Mouse (Mus musculus): ENCODE results near the gene 1700017D01Rik. TPM values are rescaled to one million over a fixed set of nuclear protein-coding genes. Genes with fewer than 3 reads are reported as not detected.
"Not testable (repeated sequence)": the region's sequence is repeated elsewhere in the genome, so short reads cannot be mapped to it uniquely, and the experiment has no call there.

1700017D01Rik gene
- not detected for total RNA-seq (2021)

- intact Hi-C loops (cut with DNase I); DNase-seq (ENCODE audit: low spot score): not testable (repeated sequence)
These were observed at the start of gene 1700017D01Rik for GRCm38 (mm10) chr19:11130776-11131175. TSS of gene 1700017D01Rik (minus strand) at chr19:11130876.

GRCm38 (mm10) chr19:11177464-11177863 lies 46.8 kb upstream of the 1700017D01Rik start:
- no peak for DNase-seq (ENCODE audit: low spot score)
- intact Hi-C loops (cut with DNase I) = no loop called here

- intact Hi-C loops (cut with DNase I) = no loop called here
- no peak for DNase-seq (ENCODE audit: low spot score)
These were observed 34.5 kb upstream of the 1700017D01Rik start, which contains the start of gene 1700025F22Rik for GRCm38 (mm10) chr19:11165172-11165571. TSS of gene 1700025F22Rik (minus strand) at chr19:11165320.

GRCm38 (mm10) chr19:11157890-11158289 lies 27.2 kb upstream of the 1700017D01Rik start:
- DNase-seq (ENCODE audit: low spot score) = not testable (repeated sequence)

GRCm38 (mm10) chr19:11135336-11135735 lies 4.7 kb upstream of the 1700017D01Rik start:
- DNase-seq (ENCODE audit: low spot score) = no peak
- intact Hi-C loops (cut with DNase I) = no loop called here

More at GRCm38 (mm10) chr19:11157890-11158289, 27.2 kb upstream of the 1700017D01Rik start:
- intact Hi-C loops (cut with DNase I) = not testable (repeated sequence)

GRCm38 (mm10) chr19:11134852-11135251 lies 4.2 kb upstream of the 1700017D01Rik start:
- intact Hi-C loops (cut with DNase I) = no loop called here
- DNase-seq (ENCODE audit: low spot score) = no peak

GRCm38 (mm10) chr19:11129702-11130101 lies 974 bp downstream of the 1700017D01Rik start:
- DNase-seq (ENCODE audit: low spot score) = no peak

GRCm38 (mm10) chr19:11121016-11121420 lies 9.7 kb downstream of the 1700017D01Rik start:
- intact Hi-C loops (cut with DNase I) = loop anchor here (2.0 kb wide), 1 partner anchor 76 kb away; no protein-coding TSS in a partner anchor
- not testable (repeated sequence) for DNase-seq (ENCODE audit: low spot score)

More at GRCm38 (mm10) chr19:11129702-11130101, 974 bp downstream of the 1700017D01Rik start:
- intact Hi-C loops (cut with DNase I) = no loop called here

- intact Hi-C loops (cut with DNase I) = no loop called here
- DNase-seq (ENCODE audit: low spot score) = no peak
These were observed 11.3 kb downstream of the 1700017D01Rik start for GRCm38 (mm10) chr19:11119338-11119737.

- intact Hi-C loops (cut with DNase I) = no loop called here
- no peak for DNase-seq (ENCODE audit: low spot score)
These were observed 22.9 kb downstream of the 1700017D01Rik start for GRCm38 (mm10) chr19:11107746-11108145.

GRCm38 (mm10) chr19:11101880-11102279 lies 28.8 kb downstream of the 1700017D01Rik start:
- no peak for DNase-seq (ENCODE audit: low spot score)
- intact Hi-C loops (cut with DNase I) = no loop called here

- intact Hi-C loops (cut with DNase I) = no loop called here
These were observed 32.3 kb downstream of the 1700017D01Rik start for GRCm38 (mm10) chr19:11098401-11098800.

GRCm38 (mm10) chr19:11092131-11092530 lies 38.5 kb downstream of the 1700017D01Rik start:
- intact Hi-C loops (cut with DNase I); DNase-seq (ENCODE audit: low spot score): not testable (repeated sequence)

More at GRCm38 (mm10) chr19:11098401-11098800, 32.3 kb downstream of the 1700017D01Rik start:
- no peak for DNase-seq (ENCODE audit: low spot score)

- no peak for DNase-seq (ENCODE audit: low spot score)
- intact Hi-C loops (cut with DNase I) = no loop called here
These were observed 49.7 kb downstream of the 1700017D01Rik start, which contains the start of gene Ms4a8a for GRCm38 (mm10) chr19:11080934-11081333. TSS of gene Ms4a8a (minus strand) at chr19:11081102.

GRCm38 (mm10) chr19:11070364-11070763 lies 60.3 kb downstream of the 1700017D01Rik start:
- intact Hi-C loops (cut with DNase I) = no loop called here
- DNase-seq (ENCODE audit: low spot score) = no peak

GRCm38 (mm10) chr19:11065202-11065875 lies 65.3 kb downstream of the 1700017D01Rik start:
- no peak for DNase-seq (ENCODE audit: low spot score)
- intact Hi-C loops (cut with DNase I) = no loop called here

- DNase-seq (ENCODE audit: low spot score) = no peak
- intact Hi-C loops (cut with DNase I) = no loop called here
These were observed 69.8 kb downstream of the 1700017D01Rik start for GRCm38 (mm10) chr19:11060900-11061299.

- intact Hi-C loops (cut with DNase I) = no loop called here
- no peak for DNase-seq (ENCODE audit: low spot score)
These were observed 70.7 kb downstream of the 1700017D01Rik start for GRCm38 (mm10) chr19:11059967-11060366.

GRCm38 (mm10) chr19:11055700-11056099 lies 75.0 kb downstream of the 1700017D01Rik start:
- DNase-seq (ENCODE audit: low spot score); intact Hi-C loops (cut with DNase I): not testable (repeated sequence)

GRCm38 (mm10) chr19:11053277-11053676 lies 77.4 kb downstream of the 1700017D01Rik start:
- intact Hi-C loops (cut with DNase I) = no loop called here
- DNase-seq (ENCODE audit: low spot score) = no peak

GRCm38 (mm10) chr19:11052877-11053276 lies 77.8 kb downstream of the 1700017D01Rik start:
- no peak for DNase-seq (ENCODE audit: low spot score)

More at GRCm38 (mm10) chr19:11052877-11053276, 77.8 kb downstream of the 1700017D01Rik start:
- intact Hi-C loops (cut with DNase I) = no loop called here
